Mouse (Mus musculus) hindlimb bud, embryonic 11.5 days (tissue): ENCODE measurements around the gene St8sia6.

Experiments
- DNase-seq: peaks from one replicate; pipeline ENCODE4 v3.0.0-alpha.2; 2012; ENCODE audit warnings: low read depth, low spot score; ENCODE audit errors: extremely low spot score

St8sia6 gene

GRCm38 (mm10) chr2:13767532-13768411, 26.1 kb downstream of the St8sia6 start:
- DNase-seq: no peak

DNA sequence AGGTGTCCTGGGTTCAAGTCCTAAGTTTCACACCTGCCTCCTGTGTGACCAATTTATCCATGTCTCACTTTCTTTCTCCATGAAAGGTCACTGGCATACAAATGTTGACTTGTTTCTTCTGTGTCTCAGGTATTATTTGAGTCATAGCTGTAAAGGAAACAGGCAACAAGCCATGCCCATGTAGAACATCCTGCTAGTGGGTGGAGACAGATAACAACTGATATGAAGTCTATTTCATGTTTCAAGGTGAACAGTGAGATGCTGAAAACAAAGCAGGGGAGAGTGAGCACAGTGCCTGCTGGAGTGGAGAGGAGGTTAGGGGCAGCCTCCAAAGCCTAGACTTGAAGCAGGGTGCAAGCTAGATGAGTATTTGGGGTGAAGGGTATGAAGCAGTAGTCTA, 33.5 kb downstream of the St8sia6 start:
- DNase-seq: no peak

- no peak for DNase-seq
These were observed 36.5 kb downstream of the St8sia6 start for GRCm38 (mm10) chr2:13757412-13757811.

DNA sequence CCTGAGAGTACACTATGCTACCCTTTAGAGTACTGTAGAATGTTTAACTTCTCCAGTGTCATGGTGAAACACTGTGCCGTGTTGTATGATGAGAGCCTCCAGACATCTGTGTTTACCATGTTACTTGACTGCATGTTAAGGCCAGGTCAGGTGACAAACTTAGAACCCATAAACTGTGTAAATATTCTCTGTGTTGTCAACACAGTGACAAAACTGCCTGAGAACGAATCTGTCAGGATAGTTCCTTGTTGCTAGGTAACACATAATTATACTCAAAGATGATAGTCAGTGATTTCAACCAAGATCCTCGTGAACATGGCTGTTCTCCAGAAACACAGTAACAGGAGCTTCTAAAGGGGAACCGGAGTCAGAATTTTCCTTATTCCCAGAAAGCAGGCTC, 38.1 kb downstream of the St8sia6 start:
- no peak for DNase-seq

GRCm38 (mm10) chr2:13751691-13752090, 42.2 kb downstream of the St8sia6 start:
- DNase-seq: no peak

DNA sequence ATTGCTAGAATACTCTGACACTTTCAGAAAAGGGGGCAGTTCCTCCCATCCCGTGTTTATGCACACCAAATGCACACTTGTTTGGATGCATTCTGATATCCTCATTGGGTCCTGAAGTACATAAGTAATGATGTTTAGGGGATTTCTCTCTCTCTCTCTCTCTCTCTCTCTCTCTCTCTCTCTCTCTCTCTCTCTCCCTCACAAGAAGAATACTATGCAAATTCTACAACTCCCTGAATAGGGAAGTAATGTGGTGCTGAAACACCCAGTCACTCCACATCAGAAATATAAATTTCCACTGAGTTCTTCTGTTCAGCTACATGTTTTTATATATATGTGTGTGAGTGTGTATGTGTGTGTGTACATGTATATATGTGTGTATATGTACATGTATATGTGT, 43.1 kb downstream of the St8sia6 start:
- DNase-seq: no peak

DNA sequence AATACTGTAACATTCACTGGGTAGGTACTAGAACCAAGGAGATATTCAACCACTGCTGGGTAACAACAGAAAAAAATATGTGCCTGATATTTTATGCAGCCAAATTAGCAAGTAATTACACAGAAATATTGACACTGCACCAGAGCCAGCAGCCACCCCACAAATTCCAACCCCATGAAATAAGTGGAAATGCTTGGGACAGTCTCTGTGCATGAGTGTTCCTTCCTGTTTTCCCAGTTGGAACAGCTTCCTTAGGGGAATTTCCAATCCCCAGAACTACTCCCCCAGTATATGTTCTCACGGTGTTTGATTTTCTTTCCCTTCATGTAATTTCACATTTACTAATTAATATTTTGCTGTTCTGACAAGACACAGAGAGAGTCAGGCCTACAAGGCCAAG, 43.8 kb downstream of the St8sia6 start:
- no peak for DNase-seq

GRCm38 (mm10) chr2:13749176-13749575, 44.7 kb downstream of the St8sia6 start:
- no peak for DNase-seq

- no peak for DNase-seq
These were observed 46.3 kb downstream of the St8sia6 start for GRCm38 (mm10) chr2:13747576-13747975.

GRCm38 (mm10) chr2:13746023-13746422, 47.8 kb downstream of the St8sia6 start:
- DNase-seq: no peak

GRCm38 (mm10) chr2:13738704-13739103, 55.2 kb downstream of the St8sia6 start:
- no peak for DNase-seq

DNA sequence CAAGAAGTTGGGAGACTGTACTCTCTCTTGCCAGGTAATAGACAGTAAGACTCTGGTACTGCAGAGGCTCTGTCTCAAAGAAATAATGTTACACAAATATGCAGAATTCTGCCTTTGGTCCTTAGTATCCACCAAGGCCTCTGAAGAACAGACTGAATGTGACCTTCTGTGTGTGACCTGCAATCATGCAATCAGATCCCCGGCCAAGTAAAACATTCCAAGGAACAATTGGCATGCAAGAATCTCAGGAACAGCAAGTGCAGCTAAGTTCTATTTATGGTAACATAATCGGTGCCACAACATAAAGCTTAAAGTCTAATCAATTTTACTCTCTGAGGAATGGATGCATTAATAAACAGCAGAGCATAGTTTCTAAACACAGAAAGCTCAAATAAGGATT, 66.0 kb downstream of the St8sia6 start:
- no peak for DNase-seq

DNA sequence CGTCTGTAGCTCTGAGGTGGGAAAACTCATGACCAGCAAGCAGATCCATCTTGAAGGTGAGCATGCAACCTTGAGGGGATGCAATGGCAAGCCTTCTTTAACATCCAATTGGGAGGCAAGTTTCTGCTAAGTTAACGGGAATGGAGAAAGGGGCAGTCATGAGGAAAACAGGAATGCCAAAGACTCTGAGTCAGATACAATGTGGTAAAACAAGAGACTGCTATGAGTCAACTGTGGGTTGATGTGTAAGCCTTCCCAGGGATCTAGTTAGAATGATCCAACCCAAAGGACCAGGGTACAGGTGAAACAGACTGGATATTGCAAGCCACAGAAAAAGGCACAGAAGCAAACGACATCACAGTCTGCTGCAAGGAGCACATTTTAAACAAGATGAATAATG, 68.3 kb downstream of the St8sia6 start:
- DNase-seq: no peak

GRCm38 (mm10) chr2:13722241-13722640, 71.6 kb downstream of the St8sia6 start:
- no peak for DNase-seq

DNA sequence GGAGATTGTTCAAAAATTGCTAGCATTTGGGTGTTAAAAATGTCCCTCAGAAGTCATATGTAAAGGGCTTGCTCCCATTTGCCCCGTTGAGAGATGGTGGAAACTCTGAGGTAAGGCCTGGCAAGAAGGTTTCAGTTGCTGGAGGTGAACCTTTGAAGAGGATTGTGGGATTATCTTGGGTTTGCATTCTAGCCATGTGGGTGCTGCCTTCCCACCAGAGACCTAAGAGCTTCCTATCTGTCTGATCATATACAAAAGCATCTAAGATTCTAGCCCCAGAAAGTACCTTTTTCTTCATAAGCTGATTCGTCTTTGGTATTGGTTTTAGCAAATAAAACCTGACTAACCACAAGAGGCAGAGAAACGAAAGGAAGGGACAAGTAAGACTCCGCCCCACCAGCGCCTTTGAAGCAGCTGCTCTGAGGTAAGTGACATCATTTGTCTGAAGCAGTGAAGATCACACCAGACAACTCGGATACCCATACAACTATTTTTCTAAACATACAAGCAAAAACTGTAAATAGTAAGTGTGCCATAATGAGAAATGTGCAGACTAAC, 75.2 kb downstream of the St8sia6 start:
- no peak for DNase-seq

GRCm38 (mm10) chr2:13708785-13709184, 85.1 kb downstream of the St8sia6 start:
- DNase-seq: no peak

GRCm38 (mm10) chr2:13697514-13697913, 96.3 kb downstream of the St8sia6 start:
- no peak for DNase-seq

- DNase-seq: no peak
These were observed 99.4 kb downstream of the St8sia6 start for GRCm38 (mm10) chr2:13694417-13694816.

DNA sequence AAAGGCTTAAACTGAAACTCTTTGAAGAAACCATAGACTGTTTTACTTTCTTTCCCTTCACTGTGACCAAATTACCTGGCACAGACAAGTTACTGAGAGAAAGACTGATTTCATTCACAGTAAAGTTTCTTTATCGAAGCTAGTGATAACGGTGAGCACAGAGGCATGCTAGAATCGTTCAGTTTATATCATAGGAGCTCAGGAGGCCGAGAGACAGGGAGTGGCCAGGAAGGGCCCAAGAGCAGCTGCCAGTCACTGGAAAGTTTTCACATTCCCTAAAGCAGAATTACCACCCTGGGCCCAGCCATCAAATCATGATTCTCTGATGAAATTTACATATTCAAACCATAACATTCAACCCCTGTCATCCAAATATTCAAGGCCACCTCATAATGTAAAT, 109.5 kb downstream of the St8sia6 start:
- DNase-seq: no peak

- no peak for DNase-seq
These were observed 110.7 kb downstream of the St8sia6 start for GRCm38 (mm10) chr2:13683205-13683570.

DNA sequence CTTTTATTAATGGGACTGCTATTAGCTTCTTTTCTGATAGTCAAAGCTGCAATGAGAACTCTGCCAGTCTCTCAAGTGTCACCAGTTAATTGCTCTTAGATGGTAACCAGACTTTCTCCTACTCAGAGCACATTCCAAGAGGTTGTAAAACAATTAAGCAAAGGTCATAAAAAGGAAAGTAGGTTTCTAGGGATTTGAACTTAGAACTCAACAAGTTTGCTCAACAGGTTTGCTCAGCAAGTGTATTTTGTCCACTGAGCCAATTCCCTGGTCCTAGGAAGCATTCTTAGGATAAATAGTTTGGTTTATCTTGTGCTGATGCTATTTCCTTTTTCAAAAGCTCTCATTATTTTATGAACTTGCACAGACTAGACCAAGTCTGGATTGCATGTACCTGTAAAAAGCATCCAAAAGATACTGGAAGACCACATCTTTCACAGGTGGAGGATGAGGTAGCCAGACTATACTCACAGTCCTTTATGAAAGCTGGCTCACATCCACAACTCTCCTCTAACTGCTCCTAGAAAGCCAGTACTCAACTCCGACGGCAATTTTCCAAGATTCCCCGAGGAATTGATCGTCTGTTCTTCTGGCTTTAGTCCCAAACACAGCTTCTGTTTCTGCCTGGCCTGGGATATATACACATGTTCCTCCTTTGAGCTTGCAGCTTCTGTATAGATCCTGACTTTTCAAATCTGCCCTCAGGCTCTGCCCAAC, 111.2 kb downstream of the St8sia6 start:
- no peak for DNase-seq

- no peak for DNase-seq
These were observed 120.9 kb downstream of the St8sia6 start for GRCm38 (mm10) chr2:13672946-13673345.
